Mouse (Mus musculus): Measurements from ENCODE around the gene Speer4e.
"Not testable (repeated sequence)": the region's sequence is repeated elsewhere in the genome, so short reads cannot be mapped to it uniquely, and the experiment has no call there.

Speer4e gene

DNA sequence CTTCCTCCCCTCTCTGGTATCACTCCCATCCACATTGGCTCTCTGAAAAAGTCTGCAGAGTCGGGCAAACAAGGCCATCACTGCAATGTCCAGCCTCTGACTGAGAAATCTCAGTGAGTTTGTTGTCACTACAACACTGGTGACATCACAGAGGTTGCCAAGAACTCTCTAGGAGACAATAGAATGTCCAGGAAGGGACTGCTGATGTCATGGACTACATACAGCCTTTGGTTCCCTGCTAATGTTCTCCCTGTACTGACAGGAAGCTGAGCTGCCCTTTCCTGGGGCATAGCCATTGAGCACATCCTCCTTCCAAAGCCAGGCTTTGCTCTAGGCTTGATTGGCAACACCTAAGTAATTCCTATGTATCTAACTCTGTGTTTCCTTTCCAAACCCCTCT, at the start of gene Speer4e:
Gene Speer4e (minus strand): TSS at position 101 of the 400 bp plus-strand sequence.
- DNase-seq (ENCODE audit: low spot score) = not testable (repeated sequence)

DNA sequence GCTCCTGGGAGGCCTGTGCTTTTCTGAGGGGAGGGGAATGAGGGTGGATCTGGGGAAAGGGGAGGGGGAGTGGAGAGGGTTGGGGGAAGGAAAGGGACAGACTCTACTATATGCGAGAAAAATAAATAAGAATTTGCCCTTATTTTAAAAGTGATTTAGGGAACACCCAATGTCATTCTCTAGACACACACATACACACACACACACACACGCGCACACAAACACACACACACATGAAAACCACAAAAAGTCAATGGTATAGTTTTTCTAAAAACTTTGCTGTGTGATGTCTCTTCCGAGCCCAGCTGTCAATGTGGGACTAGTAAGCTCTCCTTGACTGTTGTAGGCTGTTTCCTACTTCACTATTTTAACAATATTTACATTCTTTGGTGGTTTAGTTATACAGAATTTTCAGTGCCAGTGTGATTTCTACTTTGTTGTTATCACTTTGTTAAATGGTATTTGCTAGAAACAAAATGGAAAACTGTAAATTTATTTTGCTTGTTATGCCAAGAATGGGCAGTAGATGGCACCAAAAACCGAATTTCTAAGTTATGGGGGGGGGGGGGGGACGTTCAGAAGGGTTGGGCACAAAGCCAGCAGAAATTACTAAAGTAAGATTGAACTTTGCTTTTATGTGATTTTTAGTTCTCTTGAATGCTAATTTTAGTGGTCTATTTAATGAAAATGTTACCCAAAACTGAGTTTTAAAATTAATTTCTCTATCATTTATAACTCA, 48.6 kb upstream of the Speer4e start:
- DNase-seq (ENCODE audit: low spot score) = not testable (repeated sequence)

DNA sequence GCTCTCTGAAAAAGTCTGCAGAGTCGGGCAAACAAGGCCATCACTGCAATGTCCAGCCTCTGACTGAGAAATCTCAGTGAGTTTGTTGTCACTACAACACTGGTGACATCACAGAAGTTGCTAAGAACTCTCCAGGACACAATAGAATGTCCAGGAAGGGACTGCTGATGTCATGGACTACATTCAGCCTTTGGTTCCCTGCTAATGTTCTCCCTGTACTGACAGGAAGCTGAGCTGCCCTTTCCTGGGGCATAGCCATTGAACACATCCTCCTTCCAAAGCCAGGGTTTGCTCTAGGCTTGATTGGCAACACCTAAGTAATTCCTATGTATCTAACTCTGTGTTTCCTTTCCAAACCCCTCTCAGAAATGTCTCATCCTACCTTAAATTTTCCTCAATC, 40.6 kb upstream of the Speer4e start, which contains the start of gene Gm10354:
Gene Gm10354 (minus strand): TSS at position 101 of the 400 bp plus-strand sequence.
- DNase-seq (ENCODE audit: low spot score) = not testable (repeated sequence)

DNA sequence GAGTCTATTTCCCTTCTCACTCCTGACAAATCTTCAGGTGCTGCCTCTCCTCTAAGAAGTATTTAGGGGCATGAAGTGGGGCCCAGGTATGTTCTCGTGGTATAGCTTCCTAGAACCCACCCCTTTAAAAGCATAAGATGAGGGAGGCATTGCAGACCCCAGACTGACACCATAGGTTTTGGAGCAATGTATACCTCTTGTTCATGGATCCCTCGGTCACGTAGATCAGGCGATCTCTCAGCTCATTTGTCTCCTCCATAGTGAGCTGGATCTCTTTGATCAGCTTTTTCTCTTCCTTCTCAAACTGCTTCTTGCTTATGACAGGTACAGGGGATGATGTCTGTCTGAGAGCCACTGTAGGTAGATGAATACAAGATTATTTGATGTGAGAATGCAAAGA, 39.1 kb upstream of the Speer4e start:
- not testable (repeated sequence) for DNase-seq (ENCODE audit: low spot score)

DNA sequence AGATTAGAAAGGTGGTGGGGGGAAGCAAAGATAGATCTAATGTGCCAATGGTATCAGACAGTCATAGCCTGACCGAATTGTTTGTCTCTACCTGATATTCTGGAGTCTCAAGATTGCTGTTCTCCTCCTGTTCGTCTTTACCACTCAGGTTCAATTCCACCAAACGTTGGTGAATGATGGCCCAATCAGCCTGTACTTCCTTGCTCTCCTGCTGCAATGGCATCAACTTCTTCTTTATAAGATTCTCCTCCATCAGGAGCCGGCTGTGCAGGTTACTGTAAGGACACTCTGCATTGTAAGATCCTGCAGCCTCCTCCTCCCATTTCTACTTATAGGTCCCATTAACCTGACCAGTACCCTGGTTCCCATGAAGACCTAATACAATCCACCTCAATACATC, 37.1 kb upstream of the Speer4e start:
- DNase-seq (ENCODE audit: low spot score) = not testable (repeated sequence)

DNA sequence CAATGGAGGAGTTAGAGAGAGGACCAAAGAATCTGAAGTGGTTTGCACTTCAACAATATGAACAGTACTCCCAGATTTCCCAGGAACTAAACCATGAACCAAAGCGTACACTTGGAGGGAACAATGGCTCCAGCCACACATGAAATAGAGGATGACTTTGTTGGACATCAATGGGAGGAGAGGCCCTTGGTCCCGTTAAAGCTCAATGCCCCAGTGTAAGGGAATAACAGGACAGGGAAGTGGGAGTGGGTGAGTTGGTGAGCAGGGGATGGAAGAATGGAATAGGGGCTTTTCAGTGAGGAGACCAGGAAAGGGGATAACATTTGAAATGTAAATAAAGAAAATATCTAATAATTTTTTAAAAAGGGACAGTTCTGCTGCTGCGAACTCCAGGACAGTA, 34.6 kb upstream of the Speer4e start:
- DNase-seq (ENCODE audit: low spot score) = not testable (repeated sequence)

DNA sequence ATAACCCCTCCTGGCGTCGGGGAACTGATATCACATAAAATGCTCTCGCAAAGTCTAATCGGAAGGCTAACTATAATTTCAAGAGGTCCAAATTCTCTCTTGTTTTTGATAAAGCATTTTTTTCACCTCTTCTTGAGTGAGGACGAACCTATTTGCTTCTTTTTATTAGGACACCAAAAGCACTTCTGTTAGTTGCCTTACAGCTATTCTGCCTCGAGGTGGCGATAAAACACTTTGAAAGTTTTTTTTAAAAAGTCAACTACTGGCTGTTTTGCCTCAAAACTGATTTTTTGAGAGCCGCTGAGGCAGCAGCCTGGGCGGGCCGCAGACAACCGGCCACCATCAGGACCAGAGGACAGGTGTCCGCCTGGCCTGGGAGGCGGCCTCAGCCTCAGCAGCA, 25.6 kb upstream of the Speer4e start:
- not testable (repeated sequence) for DNase-seq (ENCODE audit: low spot score)

DNA sequence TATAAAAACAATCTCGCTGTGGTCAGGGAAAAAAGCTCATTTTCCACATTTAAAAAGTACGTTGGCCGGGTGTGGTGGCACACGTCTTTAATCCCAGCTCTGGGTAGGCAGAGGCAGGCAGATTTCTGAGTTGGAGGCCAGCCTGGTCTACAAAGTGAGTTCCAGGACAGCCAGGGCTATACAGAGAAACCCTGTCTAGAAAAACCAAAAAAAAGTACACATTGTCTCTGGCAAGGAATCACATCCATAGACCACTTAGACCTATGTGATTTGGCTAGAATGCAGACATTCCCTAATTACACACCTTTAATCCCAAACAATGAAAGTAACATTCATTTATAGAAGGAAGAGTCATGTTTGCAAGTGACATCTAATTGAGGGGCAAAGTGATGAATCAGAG, 23.3 kb upstream of the Speer4e start:
- DNase-seq (ENCODE audit: low spot score) = not testable (repeated sequence)

DNA sequence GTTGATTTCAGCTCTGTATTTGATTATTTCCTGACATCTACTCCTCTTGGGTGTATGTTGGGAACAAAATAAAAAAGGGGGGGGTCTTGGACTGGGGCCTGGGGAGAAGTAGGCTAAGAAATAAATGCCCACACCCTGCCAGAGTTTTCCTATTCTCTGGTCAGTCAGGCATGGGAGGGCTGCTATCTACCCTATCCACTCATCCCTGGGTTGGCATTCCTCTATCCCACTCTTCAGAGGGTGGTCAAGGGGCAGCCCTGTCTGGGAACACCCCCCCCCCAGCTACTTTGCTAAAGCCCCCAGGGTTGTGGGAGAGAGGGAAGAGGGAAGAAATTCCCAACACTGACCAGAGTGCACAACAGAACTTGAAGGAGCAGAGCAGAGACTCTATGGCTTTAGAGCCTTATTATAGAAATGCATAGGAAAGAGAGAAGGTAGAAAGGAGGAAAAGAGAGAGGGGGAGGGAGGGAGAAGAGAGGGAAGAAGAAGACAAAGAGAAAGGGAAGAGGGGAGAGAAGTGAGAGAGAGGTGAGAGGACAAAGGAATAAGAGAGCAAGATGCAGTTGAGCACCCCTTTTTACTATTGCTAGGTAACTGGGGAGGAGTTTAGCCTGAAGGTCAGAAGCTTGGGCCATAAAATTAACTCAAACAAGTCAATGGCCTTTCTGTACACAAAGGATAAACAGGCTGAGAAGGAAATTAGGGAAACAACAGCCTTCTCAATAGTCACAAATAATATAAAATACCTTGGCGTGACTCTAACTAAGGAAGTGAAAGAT, 17.9 kb upstream of the Speer4e start:
- DNase-seq (ENCODE audit: low spot score) = not testable (repeated sequence)

DNA sequence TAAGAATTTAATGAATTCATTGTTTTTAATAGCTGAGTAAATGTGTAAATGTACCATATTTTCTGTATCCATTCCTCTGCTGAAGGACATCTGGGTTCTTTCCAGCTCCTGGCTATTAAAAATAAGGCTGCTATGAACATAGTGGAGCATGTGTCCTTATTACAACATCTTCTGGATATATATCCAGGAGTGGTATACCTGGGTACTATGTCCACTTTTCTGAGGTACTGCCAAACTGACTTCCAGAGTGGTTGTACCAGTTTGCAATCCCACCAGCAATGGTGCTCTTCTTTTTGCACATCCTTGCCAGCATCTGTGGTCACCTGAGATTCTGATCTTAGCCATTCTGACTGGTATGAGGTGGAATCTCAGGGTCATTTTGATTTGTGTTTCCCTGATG, 15.4 kb upstream of the Speer4e start:
- not testable (repeated sequence) for DNase-seq (ENCODE audit: low spot score)

DNA sequence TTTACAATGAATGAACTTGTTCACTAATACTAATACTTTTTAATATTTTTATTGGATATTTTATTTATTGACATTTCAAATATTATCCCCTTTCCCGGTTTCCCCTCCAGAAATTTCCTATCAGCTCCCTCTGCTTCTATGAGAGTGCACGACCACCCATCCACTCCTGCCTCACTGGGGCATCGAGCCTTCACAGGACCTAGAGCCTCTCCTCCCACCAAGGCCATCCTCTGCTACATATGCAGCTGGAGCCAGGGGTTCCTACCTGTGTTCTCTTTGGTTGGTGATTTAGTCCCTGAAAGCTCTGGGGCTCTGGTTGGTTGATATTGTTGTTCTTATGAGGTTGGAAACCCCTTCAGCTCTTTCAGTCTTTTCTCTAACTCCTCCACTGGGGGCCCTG, 14.5 kb upstream of the Speer4e start:
- not testable (repeated sequence) for DNase-seq (ENCODE audit: low spot score)

DNA sequence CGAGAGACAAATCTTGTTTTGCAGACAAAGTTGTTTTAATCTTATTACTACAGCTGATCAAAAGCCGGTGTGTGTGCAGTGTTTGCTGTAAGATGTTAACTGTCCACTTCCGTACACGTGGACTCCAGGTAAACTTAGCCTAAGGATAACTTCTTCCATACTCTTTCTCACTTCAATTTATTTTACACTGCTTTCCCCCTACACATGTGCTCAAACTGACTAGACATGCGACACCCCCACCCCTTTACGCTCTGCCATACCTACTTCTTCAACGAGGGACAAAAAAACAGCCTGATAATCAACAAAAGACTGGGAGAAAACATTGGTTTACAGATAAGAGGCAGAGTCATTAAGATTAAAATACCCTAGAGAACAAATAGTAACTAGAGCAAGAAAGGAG, 13.6 kb upstream of the Speer4e start:
- not testable (repeated sequence) for DNase-seq (ENCODE audit: low spot score)

DNA sequence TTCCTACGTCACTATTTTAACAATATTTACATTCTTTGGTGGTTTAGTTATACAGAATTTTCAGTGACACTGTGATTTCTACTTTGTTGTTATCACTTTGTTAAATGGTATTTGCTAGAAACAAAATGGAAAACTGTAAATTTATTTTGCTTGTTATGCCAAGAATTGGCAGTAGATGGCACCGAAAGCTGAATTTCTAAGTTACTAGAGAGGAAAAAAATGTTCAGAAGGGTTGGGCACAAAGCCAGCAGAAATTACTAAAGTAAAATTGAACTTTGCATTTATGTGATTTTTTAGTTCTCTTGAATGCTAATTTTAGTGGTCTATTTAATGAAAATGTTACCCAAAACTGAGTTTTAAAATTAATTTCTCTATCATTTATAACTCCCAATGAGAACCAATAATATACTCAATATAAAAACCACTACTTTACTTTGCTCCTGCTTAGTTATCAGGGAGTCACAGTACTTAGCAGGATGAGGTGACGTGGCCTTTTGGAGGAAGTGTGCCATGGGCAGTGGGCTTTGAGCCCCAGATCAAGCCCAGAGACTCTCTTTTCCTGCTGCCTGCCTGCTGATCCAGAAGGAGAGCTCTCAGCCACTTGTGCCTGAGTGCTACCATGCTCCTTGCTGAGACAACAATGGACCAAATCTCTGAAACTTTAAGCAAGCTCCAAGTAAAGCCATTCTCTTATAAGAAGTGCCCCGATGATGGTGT, 9.4 kb upstream of the Speer4e start:
- not testable (repeated sequence) for DNase-seq (ENCODE audit: low spot score)

DNA sequence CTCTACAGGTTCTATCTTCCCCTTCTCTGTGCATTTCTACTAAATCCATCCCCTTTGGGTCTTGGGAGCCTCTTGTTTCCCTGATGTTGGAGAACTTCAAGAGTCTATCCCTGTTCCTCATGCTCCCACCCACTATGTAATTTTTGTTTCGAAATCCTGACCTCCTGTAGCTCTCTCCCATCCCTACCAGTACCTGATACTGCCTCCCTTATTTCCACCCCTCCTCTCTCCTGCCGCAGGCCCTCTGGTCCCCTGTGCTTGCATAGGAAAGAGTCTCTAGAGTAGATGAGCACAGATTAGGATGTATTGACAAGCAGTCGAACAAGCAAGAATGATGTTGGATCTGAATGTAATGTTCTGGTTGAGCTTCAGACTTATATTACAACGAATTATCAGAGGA, 7.3 kb upstream of the Speer4e start:
- not testable (repeated sequence) for DNase-seq (ENCODE audit: low spot score)

DNA sequence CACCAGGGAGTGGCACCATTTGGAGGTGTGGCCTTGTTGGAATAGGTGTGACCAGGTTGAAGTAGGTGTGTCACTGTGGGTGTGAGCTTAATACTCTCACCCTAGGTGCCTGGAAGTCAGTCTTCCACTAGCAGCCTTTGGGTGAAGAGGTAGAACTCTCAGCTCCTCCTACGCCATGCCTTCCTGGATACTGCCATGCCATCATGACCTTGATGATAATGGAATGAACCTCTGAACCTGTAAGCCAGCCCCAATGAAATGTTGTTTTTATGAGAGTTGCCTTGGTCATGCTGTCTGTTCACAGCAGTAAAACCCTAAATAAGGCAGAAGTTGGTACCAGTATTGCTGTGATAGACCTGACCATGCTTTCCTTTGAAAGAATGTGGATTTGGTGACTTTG, 2.8 kb upstream of the Speer4e start:
- DNase-seq (ENCODE audit: low spot score) = not testable (repeated sequence)

DNA sequence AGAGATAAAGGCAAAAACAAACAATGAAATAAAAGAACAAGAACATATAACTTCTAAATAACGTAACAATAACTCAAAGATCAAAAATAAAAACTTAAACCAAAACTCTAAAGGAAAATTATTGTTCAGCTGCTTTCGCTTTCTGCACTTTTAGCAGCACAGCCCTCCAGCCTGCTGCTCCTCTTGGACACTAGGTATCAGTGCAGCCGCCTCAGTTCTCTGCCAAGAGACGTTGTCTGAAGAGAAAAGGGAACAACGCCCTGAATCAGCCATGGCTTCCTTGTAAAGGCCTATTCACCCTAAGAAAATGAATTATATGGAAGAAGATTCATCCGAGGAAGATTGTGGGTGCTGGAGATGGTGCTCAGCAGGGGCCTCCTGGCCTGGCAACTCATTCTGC, 4.5 kb downstream of the Speer4e start:
- DNase-seq (ENCODE audit: low spot score) = not testable (repeated sequence)

DNA sequence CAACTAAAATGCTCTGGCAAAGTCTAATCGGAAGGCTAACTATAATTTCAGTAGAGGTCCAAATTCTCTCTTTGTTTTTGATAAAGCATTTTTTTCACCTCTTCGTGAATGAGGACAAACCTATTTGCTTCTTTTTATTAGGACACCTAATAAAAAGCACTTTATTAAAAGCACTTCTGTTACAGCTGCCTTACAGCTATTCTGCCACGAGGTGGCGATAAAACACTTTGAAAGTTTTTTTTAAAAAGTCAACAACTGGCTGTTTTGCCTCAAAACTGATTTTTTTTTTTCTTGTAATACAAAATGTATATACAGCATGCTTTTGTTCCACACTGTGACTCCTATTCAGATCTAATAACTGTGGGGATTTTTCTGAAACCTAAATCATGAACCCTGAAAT, 11.2 kb downstream of the Speer4e start:
- DNase-seq (ENCODE audit: low spot score) = not testable (repeated sequence)

DNA sequence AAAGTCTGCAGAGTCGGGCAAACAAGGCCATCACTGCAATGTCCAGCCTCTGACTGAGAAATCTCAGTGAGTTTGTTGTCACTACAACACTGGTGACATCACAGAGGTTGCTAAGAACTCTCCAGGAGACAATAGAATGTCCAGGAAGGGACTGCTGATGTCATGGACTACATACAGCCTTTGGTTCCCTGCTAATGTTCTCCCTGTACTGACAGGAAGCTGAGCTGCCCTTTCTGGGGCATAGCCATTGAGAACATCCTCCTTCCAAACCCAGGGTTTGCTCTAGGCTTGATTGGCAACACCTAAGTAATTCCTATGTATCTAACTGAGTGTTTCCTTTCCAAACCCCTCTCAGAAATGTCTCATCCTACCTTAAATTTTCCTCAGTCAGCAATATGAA, 23.4 kb downstream of the Speer4e start, which contains the start of gene Gm9758:
Gene Gm9758 (minus strand): TSS at position 101 of the 400 bp plus-strand sequence.
- not testable (repeated sequence) for DNase-seq (ENCODE audit: low spot score)

DNA sequence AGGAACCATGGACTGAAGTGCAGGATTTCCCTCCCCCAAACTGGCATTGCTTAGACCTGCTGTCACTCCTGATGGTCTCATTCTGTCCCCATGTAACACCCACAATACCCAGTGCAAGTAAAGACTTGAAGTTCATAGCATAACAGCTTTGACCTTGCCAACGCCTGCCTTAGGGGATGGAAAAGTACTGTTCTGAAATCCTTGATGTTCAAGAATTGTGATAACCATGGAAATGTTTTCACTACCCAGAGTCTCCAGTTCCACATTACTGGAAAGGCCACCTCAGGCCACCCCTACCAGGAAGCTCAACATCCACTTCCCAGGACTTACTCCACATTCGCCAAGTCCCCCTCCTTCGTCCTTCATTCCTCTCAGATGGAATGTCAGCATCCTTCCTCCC, 23.9 kb downstream of the Speer4e start:
- DNase-seq (ENCODE audit: low spot score) = not testable (repeated sequence)

DNA sequence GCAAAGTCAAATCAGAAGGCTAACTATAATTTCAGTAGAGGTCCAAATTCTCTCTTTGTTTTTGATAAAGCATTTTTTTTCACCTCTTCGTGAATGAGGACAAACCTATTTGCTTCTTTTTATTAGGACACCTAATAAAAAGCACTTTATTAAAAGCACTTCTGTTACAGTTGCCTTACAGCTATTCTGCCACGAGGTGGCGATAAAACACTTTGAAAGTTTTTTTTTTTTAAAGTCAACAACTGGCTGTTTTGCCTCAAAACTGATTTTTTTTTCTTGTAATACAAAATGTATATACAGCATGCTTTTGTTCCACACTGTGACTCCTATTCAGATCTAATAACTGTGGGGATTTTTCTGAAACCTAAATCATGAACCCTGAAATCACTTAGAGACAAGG, 34.7 kb downstream of the Speer4e start:
- not testable (repeated sequence) for DNase-seq (ENCODE audit: low spot score)

DNA sequence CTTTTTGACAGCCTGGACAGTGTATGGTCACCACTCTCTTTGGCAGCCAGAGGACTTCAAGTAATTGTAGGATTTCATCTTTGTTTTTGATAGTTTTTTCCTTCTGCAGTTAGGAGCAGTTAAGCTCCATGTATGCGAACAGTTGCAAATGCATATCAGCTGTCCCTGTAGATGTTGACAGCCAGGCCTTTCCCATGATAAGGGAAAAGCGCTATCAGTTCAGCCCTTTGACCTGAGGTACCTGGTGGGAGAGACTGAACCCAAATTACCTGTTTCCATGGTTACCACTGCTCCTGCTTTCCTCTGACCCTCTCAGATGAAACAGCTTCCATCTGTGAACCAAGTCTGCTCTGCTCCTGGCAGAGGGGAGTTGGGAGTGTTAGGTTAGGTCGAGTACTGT, 46.0 kb downstream of the Speer4e start:
- no peak for DNase-seq (ENCODE audit: low spot score)

DNA sequence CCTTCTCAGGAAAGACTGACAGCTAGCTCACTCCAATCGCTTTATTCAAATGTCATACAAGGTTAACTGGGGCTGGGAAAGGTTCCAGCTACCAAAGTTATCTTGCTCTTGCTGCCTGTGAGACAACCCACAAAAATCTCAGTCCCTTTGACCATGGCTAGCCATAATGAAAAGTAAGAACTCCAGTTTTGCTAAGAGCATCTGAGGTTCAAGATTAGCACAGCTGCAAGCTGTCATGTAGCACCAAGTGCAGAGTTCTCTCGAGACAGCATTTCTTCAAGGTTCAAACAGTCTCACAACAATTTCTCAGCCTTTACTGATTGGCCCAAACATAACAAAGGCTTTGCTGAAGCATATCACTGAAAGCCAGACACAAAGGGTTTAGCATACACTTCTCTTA, 52.9 kb downstream of the Speer4e start:
- DNase-seq (ENCODE audit: low spot score) = not testable (repeated sequence)
